In the genomic region with DNA sequence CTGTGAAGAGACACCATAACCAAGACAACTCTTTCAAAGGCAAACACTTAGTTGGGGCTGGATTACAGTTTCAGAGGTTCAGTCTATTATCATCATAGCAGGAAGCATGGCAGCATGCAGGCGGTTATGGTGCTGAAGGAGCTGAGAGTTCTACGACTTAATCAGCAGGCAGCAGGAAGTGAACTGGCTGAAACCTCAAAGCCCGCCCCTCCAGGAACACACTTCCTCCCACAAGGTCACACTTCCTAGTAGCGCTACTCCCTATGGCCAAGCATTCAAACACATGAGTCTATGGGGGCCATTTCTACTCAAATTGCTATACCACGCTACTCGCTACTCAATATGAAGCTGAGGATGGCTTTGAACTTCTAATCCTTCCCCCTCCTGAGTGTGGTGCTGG, we compare ENCODE assay signal across 8 mouse cellular contexts.
"Had no signal": no experiment of that assay in that cellular context is flagged by ENCODE, and none has a peak within 500 bp of the region (broad histone marks: within the 10 kb centered on the region; RNA-seq: fewer than 3 reads in every experiment).

No protein-coding gene starts in this region.

- DNase-seq: kidney, adult 11 months; liver; liver, embryonic 13.5 days; liver, postnatal 0 days; right cerebral cortex, adult 18-20 months; right cerebral cortex, postnatal 25 days; thymus, adult 2 months had no signal

- ATAC-seq: liver, postnatal 0 days; midbrain, embryonic 15.5 days had no signal
